Mouse (Mus musculus): ENCODE results near the gene Tmem200c.

The Tmem200c gene

DNA sequence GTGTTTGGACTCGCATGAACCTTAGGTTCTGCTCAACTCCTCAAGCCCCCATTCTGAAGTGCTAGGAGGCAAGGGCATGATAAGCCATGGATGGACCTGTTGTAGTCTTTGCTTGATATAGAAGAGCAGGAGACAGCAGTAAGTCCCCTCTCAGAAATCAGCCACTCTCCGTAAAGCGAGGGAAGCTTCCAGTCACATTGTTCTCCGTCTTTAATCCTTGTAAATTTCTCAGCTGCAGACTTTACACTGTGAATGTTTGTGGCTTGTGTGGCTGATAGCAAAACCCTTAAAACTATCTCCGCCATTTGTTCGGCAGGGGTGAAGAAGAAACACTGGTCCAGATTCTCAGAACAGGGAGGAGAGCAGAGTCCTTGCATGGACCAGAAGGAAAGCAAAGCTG is at the start of gene Tmem200c:
Tmem200c (plus strand) TSS at position 301 of the 400 bp plus-strand sequence.
- no peak for ATAC-seq (ENCODE audit: insufficient number of reproducible peaks, low FRiP score, low TSS enrichment)

DNA sequence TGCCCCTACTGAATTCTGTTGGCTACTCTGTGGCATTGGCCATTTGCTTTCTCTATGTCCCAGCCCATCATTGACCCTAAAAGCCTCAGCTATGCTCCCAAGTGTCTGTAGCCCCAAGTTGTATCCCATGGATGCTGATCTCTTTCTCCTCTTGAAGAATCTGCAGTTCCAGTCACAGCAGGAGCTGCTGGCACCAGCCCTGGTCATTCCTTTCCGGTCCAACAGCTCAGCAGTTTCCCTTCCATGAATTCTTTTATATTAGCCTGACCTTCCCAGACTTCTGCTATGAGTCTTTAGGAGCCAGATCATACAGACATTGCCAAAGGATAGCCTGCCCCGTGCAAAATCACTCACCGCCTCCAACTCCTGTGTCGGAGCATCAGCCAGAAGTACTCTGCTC is 32.7 kb upstream of the Tmem200c start:
- no peak for ATAC-seq (ENCODE audit: insufficient number of reproducible peaks, low FRiP score, low TSS enrichment)

DNA sequence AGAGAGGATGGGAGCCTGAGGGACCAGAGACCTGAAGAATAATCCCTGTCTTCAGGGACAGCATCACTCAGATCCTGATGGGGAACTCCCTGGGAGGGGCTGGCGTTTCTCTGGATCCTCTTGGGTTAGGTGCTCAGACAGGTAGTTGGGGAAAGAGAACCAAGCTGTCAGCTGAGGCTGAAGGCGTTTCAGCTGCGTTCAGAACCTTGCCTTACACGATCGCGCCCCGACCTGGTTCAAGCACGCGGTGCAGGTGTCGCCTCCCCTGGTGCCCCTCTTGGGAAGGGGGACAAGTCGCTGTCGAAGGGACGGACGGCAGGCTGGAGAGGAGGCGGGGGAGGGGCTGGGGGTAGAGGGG is 10.2 kb downstream of the Tmem200c start:
- ATAC-seq (ENCODE audit: insufficient number of reproducible peaks, low FRiP score, low TSS enrichment): no peak

DNA sequence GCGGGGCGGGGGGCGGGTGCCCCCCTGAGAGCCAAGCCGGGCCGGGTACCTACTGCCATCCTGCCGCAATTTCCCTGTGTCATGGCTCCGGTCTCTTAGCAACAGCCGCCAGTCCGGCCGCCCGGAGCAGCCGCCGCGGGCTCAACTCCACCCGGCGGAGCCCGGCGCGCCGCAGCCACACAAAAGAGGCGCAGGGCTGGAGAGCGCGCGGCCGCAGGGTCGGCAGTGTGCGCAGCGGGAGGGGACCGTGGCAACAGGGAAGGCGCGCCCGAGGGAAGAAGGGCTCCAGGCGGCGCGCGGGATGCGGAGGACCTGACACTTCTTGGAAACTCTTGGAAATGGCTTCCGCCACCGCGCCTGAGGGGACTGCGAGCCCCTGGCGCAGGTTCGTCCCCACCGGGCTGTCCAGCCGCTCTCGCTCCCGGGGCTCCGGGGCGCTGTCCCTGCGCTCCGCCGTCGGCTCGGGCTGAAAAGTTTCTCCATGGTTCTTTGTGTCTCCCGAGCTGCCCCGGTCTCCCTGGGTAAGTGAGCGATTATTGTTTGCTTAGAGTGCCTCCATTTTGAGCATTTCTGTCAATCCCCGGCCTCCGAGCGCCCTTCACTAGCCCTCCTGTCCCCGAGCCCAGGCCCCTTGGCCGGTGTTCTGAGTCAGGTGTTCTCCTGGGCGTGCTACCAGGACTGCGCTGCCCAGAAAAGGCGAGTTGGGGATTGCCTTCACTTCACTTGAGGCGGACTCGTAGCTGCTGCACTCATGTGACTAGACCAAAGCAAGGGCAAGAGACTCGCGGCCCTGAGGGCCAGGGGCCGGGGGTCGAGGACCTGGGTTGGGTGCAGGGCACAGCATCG is 10.8 kb downstream of the Tmem200c start:
- no peak for ATAC-seq (ENCODE audit: insufficient number of reproducible peaks, low FRiP score, low TSS enrichment)

DNA sequence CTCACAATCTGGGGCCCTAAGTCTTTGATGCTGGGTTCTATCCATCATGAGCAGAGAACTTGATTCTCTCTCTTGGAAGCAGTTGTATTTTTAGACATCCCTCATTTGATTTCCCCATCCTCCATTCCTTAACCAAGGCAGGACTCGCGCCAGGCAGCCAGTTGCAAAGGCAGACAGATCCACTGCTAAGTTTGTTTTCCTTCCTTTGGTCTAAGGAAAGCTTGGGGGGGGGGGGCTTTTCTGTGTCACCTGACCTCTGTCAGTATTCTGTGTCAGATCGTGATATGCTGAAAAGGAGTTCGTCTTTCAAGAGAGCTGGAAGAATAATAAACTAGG is 11.4 kb downstream of the Tmem200c start:
- ATAC-seq (ENCODE audit: insufficient number of reproducible peaks, low FRiP score, low TSS enrichment): no peak

DNA sequence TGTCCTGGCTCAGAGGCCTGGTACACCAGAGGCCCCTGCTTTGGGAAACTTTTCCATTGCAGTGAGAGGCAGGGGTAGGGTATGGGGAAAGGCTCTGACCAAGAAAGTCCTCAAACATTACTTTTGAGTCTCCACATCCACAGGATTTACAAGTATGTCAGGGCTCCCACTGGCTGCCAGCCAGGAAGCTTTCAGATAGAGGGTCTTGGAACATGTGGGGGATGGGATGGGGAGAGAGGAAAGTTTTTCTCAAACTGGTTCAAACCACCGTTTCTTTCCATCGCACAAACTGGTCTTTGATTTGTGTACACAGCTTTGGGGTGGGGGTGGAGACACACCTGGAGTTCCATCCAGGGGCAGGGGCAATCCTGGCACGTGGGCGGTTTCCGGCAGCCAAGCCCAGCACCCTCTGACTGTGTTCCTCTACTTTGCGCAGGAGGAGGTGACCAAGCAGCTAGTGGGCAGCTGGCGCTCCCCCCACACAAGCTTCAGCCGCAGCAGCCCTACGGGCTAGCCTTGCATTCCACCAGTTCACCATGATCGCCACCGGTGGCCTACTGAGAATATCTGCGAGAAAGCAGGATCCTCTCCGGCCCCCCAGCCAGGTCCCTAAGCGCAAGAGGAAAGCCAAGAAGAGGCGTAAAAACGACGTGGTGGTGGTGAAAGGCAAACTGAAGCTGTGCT is 13.6 kb downstream of the Tmem200c start:
- 0 out of 2 replicates have a peak, but pooled peaks have one; percentile 19 for ATAC-seq (ENCODE audit: insufficient number of reproducible peaks, low FRiP score, low TSS enrichment)

DNA sequence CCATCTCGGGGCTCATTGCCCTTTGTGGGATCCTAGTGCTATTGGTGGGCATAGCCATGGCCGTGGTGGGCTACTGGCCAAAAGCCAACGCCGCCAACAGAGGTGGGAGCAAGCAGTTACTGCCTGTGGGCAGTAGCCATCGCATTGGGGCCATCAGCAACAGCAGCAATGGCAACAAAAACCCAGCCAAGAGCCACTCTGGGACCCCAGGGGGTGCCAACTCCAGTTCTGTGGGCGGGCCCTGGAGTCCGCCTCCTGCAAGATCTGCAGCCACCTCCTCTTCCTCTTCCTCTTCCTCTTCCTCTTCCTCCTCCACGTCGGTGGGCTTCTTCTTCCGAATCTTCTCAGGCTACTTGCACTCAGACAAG is 14.1 kb downstream of the Tmem200c start:
- no peak for ATAC-seq (ENCODE audit: insufficient number of reproducible peaks, low FRiP score, low TSS enrichment)

DNA sequence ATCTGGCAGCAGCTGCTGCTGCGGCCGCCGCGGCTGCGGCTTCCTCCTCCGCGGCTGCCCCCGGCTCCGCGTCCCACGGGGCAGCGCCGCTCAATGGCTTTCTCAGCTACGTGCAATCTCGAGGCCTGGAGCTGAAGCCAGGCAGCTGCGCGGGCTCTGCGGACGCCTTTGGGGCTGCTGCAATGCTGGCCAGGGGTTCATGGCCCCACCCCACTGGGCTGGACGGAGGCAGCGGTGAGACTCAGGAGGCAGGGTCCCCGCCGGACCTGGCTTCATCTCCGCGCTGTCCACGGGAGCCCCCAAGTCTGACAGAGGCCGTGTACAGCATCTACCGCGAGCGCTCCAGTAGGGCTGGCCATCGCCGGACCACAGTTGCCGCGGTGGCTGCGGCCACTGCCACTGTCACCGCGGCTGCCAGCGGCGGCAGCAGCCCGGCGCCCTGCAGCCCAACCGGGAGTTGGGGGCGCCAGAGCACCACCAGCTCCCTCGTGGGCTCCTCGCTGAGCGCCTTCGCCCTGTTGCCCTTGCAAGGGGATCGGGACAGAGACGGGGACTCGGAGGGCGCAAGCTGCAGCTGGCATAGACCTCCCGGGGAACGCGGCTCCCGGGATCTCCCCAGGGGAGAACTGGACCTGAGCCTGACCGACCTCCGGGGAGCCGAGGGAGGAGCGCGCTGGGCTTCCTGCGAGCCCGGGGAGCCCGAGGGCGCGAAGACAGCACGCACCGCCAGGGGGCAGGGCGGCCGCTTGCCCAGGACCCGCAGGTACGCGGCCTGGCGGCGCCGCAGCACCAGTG is 14.9 kb downstream of the Tmem200c start:
- ATAC-seq (ENCODE audit: insufficient number of reproducible peaks, low FRiP score, low TSS enrichment): peak; percentile 64

DNA sequence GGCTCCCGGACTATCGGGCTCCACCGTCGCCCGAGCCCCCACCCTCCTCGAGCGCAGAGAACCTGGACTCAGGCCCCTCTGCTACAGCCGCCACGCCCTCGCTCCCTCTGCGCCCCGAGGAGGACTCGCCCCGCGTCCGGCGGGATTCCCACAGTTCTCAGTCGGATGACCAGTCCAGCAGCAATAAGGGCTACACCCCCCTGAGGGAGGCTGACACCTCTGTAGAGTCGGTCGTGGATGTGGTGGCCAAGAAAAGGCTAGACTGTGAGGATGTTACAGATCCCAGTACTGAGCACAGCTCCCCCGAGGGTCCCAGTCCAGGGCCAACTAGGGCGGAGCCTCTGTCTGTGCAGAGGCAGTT is 15.4 kb downstream of the Tmem200c start:
- no peak; the same call in 1 of the 2 replicates for ATAC-seq (ENCODE audit: insufficient number of reproducible peaks, low FRiP score, low TSS enrichment)

DNA sequence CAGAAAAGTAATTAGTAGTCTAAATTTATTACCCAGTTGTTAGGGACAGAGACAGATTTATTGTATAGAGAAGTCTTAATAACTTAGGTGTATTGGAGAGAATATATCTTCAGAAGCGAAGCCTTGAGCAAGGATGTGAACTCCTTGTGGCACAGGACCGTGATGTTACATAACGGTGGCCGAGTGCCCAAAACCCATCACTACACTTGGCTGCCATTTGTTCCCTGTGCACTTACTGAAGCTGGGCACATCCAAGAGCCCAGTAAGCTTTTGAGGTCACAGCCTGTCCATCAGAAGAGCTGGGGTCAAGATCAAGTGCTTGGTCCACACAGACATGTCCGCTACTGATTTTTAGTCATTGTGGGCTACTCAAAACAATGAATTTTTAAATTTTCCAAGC is 19.5 kb downstream of the Tmem200c start:
- no peak for ATAC-seq (ENCODE audit: insufficient number of reproducible peaks, low FRiP score, low TSS enrichment)

DNA sequence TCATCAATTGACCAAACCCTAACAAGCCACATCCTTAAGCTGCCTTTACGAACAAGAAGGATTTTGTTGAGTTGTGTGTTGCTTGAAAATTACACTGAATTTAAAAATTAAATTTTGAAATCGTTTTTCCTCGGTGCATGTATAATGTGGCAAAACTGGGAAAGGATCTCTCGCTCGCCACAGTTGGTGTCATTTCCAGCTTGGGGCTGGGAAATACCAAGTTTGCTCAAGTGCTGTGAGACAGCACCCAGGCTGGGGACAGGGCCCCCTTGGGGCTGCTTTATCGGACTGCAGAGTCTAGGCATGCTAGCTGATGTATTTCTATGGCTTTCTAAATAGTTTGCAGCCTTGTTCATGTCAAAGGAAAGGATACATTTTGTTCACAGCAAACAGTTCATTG is 22.3 kb downstream of the Tmem200c start:
- ATAC-seq (ENCODE audit: insufficient number of reproducible peaks, low FRiP score, low TSS enrichment): no peak

DNA sequence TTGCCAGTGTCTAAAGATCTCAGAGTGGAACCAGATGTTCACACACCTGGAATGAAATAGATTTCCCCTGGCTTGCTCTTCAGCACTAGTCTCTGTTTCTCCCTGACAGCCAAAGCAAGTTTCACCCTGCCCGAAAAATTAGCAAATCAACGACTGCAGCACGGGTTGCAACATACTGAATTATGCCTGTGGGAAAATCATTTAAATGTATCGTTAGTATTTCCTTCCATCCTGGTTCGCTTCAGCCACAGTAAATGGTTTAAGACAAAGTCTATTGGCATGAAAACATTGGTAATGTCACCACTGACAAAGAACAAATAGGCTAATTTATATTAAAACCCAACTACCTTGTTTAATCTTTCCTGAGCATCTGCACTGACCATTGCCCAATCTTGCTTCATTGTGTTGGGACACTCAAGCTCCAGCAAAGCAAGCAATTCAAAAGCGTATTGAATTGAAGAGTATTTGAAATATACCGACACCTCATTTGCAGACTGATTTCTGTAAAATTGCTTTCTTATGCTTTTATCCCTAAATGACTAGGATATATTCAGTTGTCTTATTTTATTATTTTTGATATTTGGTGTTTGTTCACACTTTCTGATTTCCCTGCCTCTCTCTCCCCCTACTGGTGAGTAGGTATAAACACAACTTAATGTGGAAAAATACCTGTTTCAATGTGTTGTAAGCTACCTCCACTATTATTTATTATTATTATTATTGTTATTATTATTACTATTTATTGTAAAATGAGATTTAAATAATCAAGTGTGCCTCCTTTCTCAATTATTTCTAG is 25.9 kb downstream of the Tmem200c start:
- no peak for ATAC-seq (ENCODE audit: insufficient number of reproducible peaks, low FRiP score, low TSS enrichment)

DNA sequence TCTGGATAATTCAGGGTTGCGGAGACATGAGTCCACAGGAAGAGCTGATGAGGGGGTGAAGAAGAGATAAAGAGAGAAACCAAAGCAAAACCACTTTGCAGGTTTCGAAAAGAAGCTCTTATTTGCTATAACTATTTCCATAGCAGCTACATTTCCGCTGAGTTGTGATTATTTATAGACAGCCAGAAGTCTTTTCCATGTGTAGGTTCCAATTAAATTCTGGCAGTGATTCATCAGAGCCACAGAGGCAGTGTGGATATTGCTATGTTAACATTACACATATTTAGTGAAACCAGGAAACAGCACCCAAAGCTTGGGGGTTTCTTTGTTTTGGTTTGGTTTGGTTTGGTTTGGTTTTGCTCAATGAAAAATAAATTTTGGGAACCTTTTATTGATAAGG is 37.8 kb downstream of the Tmem200c start:
- no peak for ATAC-seq (ENCODE audit: insufficient number of reproducible peaks, low FRiP score, low TSS enrichment)

DNA sequence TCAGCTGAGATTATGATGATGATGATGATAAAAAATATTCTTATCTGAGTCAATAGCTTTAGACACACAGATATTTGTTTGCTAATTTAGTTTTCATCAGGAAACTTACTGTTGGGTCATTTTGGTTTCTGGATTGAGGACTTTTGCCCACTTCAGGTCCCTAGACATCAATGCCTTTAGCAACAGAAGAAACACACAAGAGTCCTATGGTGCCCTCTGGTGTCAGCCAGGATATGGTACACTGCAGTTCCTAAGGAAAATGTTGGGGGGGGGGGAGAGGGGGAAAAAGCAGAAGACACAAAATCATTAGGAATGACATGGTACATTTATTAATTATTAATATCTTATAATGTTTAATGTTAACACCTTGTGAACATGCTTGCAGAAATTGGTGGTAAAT is 42.0 kb downstream of the Tmem200c start:
- ATAC-seq (ENCODE audit: insufficient number of reproducible peaks, low FRiP score, low TSS enrichment): no peak

DNA sequence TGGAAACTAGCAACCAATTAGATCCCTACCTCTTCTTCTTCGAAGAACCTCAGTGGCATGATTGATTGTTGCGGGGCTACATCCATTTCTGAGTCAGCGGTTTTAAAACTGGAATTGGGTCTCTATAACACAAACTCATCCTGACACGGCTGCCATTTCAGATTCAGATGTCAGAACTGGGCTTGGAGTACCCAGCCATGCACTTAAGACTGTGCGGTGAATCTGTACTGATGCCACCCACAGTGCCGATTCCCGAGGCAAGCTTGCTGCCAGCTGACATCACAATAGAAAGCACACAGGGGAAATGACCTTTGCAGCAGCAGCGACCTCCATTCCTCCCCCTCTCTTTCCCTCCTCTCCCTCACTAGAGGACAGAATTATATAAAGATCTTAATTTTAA is 47.6 kb downstream of the Tmem200c start:
- no peak for ATAC-seq (ENCODE audit: insufficient number of reproducible peaks, low FRiP score, low TSS enrichment)

DNA sequence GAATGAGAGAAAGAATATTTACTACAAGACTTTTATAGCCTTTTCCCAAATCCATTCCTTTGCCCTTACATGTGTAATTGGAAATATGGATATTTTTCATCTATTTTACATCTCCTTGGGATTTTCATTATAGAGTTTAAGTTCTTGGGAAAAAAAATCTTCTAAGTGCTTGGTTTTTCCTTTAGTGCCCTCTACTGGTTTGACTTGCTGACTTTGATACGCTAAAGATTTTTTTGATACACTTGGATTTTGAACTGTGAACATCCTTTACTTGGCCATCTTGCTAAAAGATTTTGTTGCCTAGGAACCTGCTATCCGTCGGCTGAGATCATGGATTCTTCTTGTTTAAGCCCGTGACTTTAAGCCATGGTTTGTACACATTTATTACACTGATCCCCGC is 48.8 kb downstream of the Tmem200c start:
- ATAC-seq (ENCODE audit: insufficient number of reproducible peaks, low FRiP score, low TSS enrichment): no peak

DNA sequence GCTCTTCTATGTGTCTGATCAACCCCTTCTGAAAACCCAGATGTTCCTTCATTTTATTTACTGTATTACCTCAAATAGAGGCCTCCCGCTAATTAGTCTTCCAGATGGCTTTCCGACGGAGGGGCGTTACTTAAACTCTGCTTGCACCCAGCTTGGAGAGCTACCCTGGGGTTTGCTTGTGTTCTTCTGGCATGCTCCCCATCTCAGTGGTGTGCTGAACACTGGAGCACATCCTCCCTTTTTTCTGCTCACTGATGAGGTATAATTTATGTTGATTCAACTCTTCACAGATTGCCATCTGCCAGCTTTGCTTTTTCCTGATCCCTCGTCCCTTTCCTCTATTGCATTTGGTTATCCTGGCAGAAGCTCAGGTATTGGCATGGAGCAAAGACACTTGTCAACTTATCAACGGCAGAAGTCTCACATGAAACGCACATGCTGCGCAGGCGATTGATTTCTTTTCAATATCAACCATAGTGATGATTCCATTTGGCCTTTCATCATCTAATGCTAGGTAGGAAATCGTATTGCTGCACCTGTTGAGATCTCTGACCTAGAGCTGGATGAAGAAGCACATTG is 49.6 kb downstream of the Tmem200c start:
- no peak for ATAC-seq (ENCODE audit: insufficient number of reproducible peaks, low FRiP score, low TSS enrichment)

DNA sequence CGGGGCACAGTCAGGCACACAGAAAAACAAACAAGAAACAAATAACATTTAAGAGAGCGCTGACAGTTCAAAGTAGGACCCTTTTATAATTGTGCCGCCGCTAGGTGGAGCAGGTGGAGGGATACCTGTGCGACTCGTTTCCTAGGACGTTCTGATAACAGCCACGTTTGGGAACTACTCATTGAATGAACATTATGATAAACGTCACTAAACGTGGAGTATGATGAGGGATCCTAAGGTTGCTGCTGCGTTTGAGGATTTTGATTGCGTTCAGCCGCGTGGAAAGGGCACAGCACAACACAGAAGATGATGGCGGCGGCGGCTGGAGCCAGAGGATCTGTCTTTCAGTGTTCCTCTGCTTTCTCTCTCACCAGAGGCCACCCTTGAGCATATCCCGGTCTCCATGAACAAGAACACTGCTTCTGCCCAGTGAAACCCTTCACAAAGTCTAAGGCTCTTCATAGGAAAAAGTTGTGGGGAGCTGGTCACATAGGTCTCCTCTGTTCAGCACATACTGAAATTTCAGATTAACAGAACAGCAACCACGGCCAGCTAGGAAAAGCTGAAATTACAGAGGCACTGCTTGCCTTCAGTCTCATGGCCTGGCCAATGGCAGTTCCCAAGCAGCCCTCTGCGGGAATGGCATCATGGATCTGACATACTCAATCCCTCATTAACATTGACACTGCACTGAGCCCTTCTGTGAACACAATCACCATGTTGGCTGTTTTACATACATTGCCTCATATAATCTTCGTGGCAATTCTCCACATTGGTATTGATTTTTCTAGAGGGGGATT is 55.5 kb downstream of the Tmem200c start:
- peak; percentile 92 for ATAC-seq (ENCODE audit: insufficient number of reproducible peaks, low FRiP score, low TSS enrichment)

DNA sequence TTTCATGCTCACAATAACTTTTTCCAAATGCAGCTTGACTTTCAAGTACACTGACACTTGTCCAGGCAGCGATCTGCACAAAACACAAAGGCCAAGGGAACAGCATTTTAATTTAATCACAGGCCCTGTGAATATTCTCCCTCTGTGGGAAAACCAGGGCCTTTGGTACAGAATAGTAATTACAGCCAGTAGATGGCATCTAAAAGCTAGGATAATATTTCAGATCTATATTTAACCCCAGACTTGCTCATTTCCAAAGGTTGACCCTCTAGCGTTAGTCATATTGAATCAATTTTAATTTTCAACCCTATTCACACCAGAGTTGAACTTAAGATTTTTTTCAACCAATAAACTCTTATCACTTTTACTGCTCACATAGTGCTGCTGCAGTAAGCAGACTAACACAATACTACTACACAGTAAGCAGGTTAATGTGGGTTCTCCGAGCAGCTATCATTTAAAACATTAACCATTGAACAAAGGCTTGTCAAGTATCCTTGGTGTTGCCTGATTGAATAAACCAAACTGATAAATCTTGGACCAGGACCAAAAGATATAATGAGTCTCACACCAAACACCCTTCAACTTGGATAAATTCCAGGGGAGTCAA is 57.2 kb downstream of the Tmem200c start:
- no peak for ATAC-seq (ENCODE audit: insufficient number of reproducible peaks, low FRiP score, low TSS enrichment)

Data from cerebellum, adult (tissue).